Mouse (Mus musculus) CD4-positive naive resting alpha-beta T cell, adult 76 days (primary cell): ENCODE data around the gene Gm4301. TPM values are rescaled to one million over a fixed set of nuclear protein-coding genes. Genes with fewer than 3 reads are reported as not detected.

Experiments
- total RNA-seq: library from RNA; stranded (reverse); gene quantifications from one replicate; pipeline ENCODE4 v1.2.4, GENCODE M21; 2023

The Gm4301 gene
- not detected for total RNA-seq

GRCm38 (mm10) chr10:100335376-100335775 is at the start of gene Gm4301:
Gm4301 (plus strand) TSS chr10:100335676.

DNA sequence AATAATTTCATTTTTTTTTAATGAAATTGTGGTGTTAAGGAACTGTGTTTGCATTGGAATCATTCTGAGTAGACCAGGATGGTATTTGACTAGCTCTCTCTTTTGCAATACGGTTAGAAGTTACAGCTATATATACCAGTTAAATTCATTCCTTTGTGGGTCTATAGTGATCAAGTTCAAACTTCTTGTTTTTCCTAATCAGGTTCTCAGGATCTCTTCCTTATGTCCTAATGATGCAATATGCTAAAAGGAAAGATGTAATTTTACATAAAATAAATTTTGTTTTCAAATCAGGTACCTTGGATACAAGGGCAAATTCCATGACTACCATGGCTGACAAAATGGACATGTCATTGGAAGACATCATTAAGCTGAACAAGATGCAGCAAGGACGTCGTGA is 5.1 kb downstream of the Gm4301 start, which contains the start of gene Gm4302:
Gene Gm4302 (plus strand): TSS at position 301 of the 400 bp plus-strand sequence.

DNA sequence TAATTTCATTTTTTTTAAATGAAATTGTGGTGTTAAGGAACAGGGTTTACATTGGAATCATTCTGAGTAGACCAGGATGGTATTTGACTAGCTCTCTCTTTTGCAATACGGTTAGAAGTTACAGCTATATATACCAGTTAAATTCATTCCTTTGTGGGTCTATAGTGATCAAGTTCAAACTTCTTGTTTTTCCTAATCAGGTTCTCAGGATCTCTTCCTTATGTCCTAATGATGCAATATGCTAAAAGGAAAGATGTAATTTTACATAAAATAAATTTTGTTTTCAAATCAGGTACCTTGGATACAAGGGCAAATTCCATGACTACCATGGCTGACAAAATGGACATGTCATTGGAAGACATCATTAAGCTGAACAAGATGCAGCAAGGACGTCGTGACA is 10.2 kb downstream of the Gm4301 start, which contains the start of gene Gm4303:
Gene Gm4303 (plus strand): TSS at position 301 of the 400 bp plus-strand sequence.

GRCm38 (mm10) chr10:100350793-100351192 is 15.3 kb downstream of the Gm4301 start, which contains the start of gene Gm4305:
Gm4305 (plus strand) TSS chr10:100351093.

GRCm38 (mm10) chr10:100361038-100361437 is 25.6 kb downstream of the Gm4301 start, which contains the start of gene Gm4307:
Gm4307 (plus strand) TSS chr10:100361338.

DNA sequence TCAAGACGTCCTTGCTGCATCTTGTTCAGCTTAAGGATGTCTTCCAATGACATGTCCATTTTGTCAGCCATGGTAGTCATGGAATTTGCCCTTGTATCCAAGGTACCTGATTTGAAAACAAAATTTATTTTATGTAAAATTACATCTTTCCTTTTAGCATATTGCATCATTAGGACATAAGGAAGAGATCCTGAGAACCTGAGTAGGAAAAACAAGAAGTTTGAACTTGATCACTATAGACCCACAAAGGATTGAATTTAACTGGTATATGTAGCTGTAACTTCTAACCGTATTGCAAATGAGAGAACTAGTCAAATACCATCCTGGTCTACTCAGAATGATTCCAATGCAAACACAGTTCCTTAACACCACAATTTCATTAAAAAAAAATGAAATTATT is 47.0 kb downstream of the Gm4301 start, which contains the start of gene Gm4312:
Gene Gm4312 (minus strand): TSS at position 101 of the 400 bp plus-strand sequence.

Other genes with a start within 250 kb of the Gm4301 start
- not detected for gene Gm4302, start 5.2 kb downstream of the Gm4301 start, total RNA-seq
- gene Gm4303, start 10.3 kb downstream of the Gm4301 start, total RNA-seq: not detected
- not detected for gene Gm4305, start 15.4 kb downstream of the Gm4301 start, total RNA-seq
- gene Gm4307, start 25.7 kb downstream of the Gm4301 start, total RNA-seq: not detected
- gene Gm4312, start 46.9 kb downstream of the Gm4301 start, total RNA-seq: not detected
- 1.1 TPM for gene Tmtc3, start 151.7 kb downstream of the Gm4301 start, total RNA-seq
- 1.3 TPM for gene Cep290, start 151.9 kb downstream of the Gm4301 start, total RNA-seq